Comparison of ENCODE assay signal across 27 mouse cellular contexts in genomic region chr11:54731367-54731766, GRCm38 (mm10).
"Had no signal": no experiment of that assay in that cellular context is flagged by ENCODE, and none has a peak within 500 bp of the region (broad histone marks: within the 10 kb centered on the region; RNA-seq: fewer than 3 reads in every experiment).

No protein-coding gene starts in this region.

- H3K27ac ChIP-seq: gastrocnemius, adult 2 months; heart, adult 2 months; heart, embryonic 10.5 days; hindbrain, embryonic 10.5 days; hindbrain, embryonic 12.5 days; hindbrain, embryonic 14.5 days; intestine, embryonic 15.5 days; kidney, embryonic 15.5 days; kidney, postnatal 0 days; limb, embryonic 13.5 days; limb, embryonic 15.5 days; liver, embryonic 14.5 days had no signal

- H3K4me2 ChIP-seq: heart, embryonic 12.5 days; hindbrain, embryonic 12.5 days; hindbrain, embryonic 14.5 days; intestine, embryonic 15.5 days; kidney, embryonic 15.5 days; limb, embryonic 13.5 days; limb, embryonic 15.5 days had no signal

- H3K9me3 ChIP-seq: heart, embryonic 10.5 days; heart, embryonic 12.5 days; hindbrain, embryonic 10.5 days; hindbrain, embryonic 12.5 days; intestine, embryonic 15.5 days; kidney, embryonic 15.5 days; limb, embryonic 13.5 days; limb, embryonic 15.5 days had no signal

- H3K4me3 ChIP-seq: gastrocnemius, adult 2 months; heart, adult 2 months; heart, embryonic 10.5 days; heart, embryonic 12.5 days; hindbrain, embryonic 10.5 days; hindbrain, embryonic 12.5 days; intestine, embryonic 15.5 days; kidney, embryonic 15.5 days; limb, embryonic 13.5 days; limb, embryonic 15.5 days had no signal

- H3K36me3 ChIP-seq: intestine, embryonic 15.5 days had no signal

- ATAC-seq: hindbrain, embryonic 16.5 days; inflammation-experienced regulatory T-cells, adult 6 months; intestine, embryonic 15.5 days; intestine, postnatal 0 days had no signal

- H3K9ac ChIP-seq: heart, embryonic 12.5 days; hindbrain, embryonic 12.5 days; hindbrain, embryonic 14.5 days; intestine, embryonic 15.5 days; kidney, embryonic 15.5 days; limb, embryonic 13.5 days; limb, embryonic 15.5 days; liver, embryonic 14.5 days had no signal

- H3K27me3 ChIP-seq: heart, embryonic 12.5 days; hindbrain, embryonic 12.5 days; intestine, embryonic 15.5 days; kidney, embryonic 15.5 days; limb, embryonic 13.5 days; limb, embryonic 15.5 days had no signal

- DNase-seq: gastrocnemius, adult 2 months; gastrocnemius, postnatal 10 days; gastrocnemius, postnatal 25 days; heart, adult 2 months; heart, postnatal 10 days; heart, postnatal 4 days; kidney, adult 18-20 months; kidney, adult 9 months; kidney, postnatal 14 days; kidney, postnatal 36 days; layer of hippocampus, adult 9-11 months; layer of hippocampus, postnatal 36 days; left cerebral cortex, postnatal 4 days had no signal

- H3K4me1 ChIP-seq: intestine, embryonic 15.5 days; limb, embryonic 13.5 days; limb, embryonic 15.5 days had no signal
